18 mouse cellular contexts compared by ENCODE assay signal in the genomic region with DNA sequence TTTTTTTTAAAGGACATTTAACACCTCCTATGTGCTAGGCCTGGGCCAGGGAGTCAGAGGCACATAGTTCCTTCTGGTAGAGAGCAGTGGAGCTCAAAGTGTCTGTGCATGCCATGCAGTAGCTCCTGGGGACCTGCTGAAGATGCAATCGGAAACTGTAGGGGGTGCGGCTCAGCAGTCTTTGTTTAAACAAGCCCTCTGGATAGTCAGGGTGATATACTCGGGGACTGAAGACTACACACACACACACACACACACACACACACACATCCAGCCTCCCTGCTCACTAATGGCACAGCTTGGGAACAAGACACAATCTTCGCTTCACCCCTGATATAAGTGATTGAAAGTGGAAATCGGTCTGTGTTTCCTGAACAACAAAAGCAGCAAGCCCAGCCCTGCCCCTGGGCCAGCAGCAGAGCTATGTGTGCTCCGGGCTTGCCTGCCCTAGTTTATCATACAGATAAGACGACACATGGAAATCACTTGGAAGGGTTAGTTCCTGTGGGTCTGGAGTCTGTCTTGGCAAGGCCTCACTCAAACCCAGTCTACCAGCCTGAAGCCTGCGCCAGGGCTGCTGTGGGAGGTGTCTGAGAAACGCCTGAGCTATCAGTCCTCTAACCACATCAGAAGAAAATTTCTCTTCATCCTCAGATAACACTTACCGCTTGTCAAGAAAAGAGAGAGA. TPM values are rescaled to one million over a fixed set of nuclear protein-coding genes. Genes with fewer than 3 reads are reported as not detected.
A peak's percentile ranks its signal among the peaks of the same experiment; 100 is the strongest.
DNase-seq lines count a peak whose midpoint lies in the region; ATAC-seq and TF ChIP-seq lines count a peak whose summit lies in the region.
"Had no signal": no experiment of that assay in that cellular context is flagged by ENCODE, and none has a peak within 500 bp of the region (broad histone marks: within the 10 kb centered on the region; RNA-seq: fewer than 3 reads in every experiment).

No protein-coding gene starts in this region.

- DNase-seq in kidney, postnatal 0 days (ENCODE audit: low spot score): peak; percentile 37
- DNase-seq in kidney, postnatal 4 days: no peak
- no peak for DNase-seq in embryonic facial prominence, embryonic 10.5 days (ENCODE audit: low spot score)
- DNase-seq in embryonic facial prominence, embryonic 14.5 days (ENCODE audit: low spot score): peak; percentile 23
- peak; percentile 30 for DNase-seq in heart, postnatal 4 days
- no peak for DNase-seq in spleen, postnatal 14 days (ENCODE audit: low spot score in 2 of 2)
- DNase-seq in thymus, adult 18-20 months: no peak
- no peak for DNase-seq in right cerebral cortex, postnatal 14 days
- DNase-seq: adrenal gland, adult 2 months; cerebellum, postnatal 14 days; liver, embryonic 13.5 days; retina, postnatal 1 day; thymus, adult 2 months had no signal

- ATAC-seq in kidney, postnatal 0 days (replicated peaks; ENCODE audit: low FRiP score, low read depth): no peak
- ATAC-seq in embryonic facial prominence, embryonic 14.5 days (ENCODE audit: low read depth): no peak
- ATAC-seq: inflammation-experienced regulatory T-cells, adult 6 months; Patski had no signal

- no peak overlapping the region for H3K9ac ChIP-seq in kidney, postnatal 0 days (ENCODE audit: low read depth, low read length)
- H3K9ac ChIP-seq in embryonic facial prominence, embryonic 14.5 days (ENCODE audit: low read depth, low read length): no peak overlapping the region
- H3K9ac ChIP-seq: liver, embryonic 13.5 days; midbrain, embryonic 12.5 days had no signal

- H3K4me2 ChIP-seq in kidney, postnatal 0 days (ENCODE audit: low read length): no peak overlapping the region
- H3K4me2 ChIP-seq in embryonic facial prominence, embryonic 14.5 days (ENCODE audit: low read depth, low read length): no peak overlapping the region
- H3K4me2 ChIP-seq: liver, embryonic 13.5 days; midbrain, embryonic 12.5 days had no signal

- H3K27me3 ChIP-seq in kidney, postnatal 0 days (ENCODE audit: insufficient read depth, low read length): no peaks in the 10 kb centered on the region
- H3K27me3 ChIP-seq in embryonic facial prominence, embryonic 10.5 days (replicated peaks; ENCODE audit: low read depth, poor library complexity, severe bottlenecking): no peaks in the 10 kb centered on the region
- H3K27me3 ChIP-seq in embryonic facial prominence, embryonic 14.5 days (replicated peaks; ENCODE audit: control insufficient read depth, insufficient read depth, low read length): no peaks in the 10 kb centered on the region
- H3K27me3 ChIP-seq: CH12.LX; liver, embryonic 13.5 days; midbrain, embryonic 12.5 days; Patski had no signal

- H3K4me1 ChIP-seq in kidney, postnatal 0 days (replicated peaks; ENCODE audit: insufficient read depth, low read length): no peaks in the 10 kb centered on the region
- H3K4me1 ChIP-seq in embryonic facial prominence, embryonic 10.5 days: peaks cover 22% of the 10 kb centered on the region
- no peaks in the 10 kb centered on the region for H3K4me1 ChIP-seq in embryonic facial prominence, embryonic 14.5 days (ENCODE audit: control insufficient read depth, insufficient read depth, low read length)
- H3K4me1 ChIP-seq: liver, embryonic 13.5 days; midbrain, embryonic 12.5 days had no signal

- H3K36me3 ChIP-seq in kidney, postnatal 0 days (ENCODE audit: insufficient read depth, low read length): no peaks in the 10 kb centered on the region
- H3K36me3 ChIP-seq in embryonic facial prominence, embryonic 10.5 days (replicated peaks): no peaks in the 10 kb centered on the region
- H3K36me3 ChIP-seq in embryonic facial prominence, embryonic 14.5 days (ENCODE audit: control insufficient read depth, insufficient read depth, low read length): no peaks in the 10 kb centered on the region
- H3K36me3 ChIP-seq: liver, embryonic 13.5 days; midbrain, embryonic 12.5 days had no signal

- H3K9me3 ChIP-seq in kidney, postnatal 0 days (replicated peaks; ENCODE audit: low read length): no peaks in the 10 kb centered on the region
- H3K9me3 ChIP-seq in embryonic facial prominence, embryonic 10.5 days: no peaks in the 10 kb centered on the region
- H3K9me3 ChIP-seq in embryonic facial prominence, embryonic 14.5 days (ENCODE audit: control insufficient read depth, low read length): no peaks in the 10 kb centered on the region
- H3K9me3 ChIP-seq: liver, embryonic 13.5 days; midbrain, embryonic 12.5 days had no signal

- no peak overlapping the region for H3K4me3 ChIP-seq in kidney, postnatal 0 days (replicated peaks; ENCODE audit: low read depth, low read length)
- no peak overlapping the region for H3K4me3 ChIP-seq in embryonic facial prominence, embryonic 10.5 days
- H3K4me3 ChIP-seq in embryonic facial prominence, embryonic 14.5 days (ENCODE audit: low read depth, low read length): no peak overlapping the region
- H3K4me3 ChIP-seq: liver, embryonic 13.5 days; midbrain, embryonic 12.5 days had no signal

- TF ChIP-seq CTCF in kidney, postnatal 0 days (IDR thresholded peaks at IDR 0.05; ENCODE audit: low read depth): peak; percentile 12; the same call in 1 of the 2 replicates

- no peak overlapping the region for H3K27ac ChIP-seq in kidney, postnatal 0 days
- peak overlapping the region; percentile 64 for H3K27ac ChIP-seq in embryonic facial prominence, embryonic 10.5 days (replicated peaks)
- no peak overlapping the region for H3K27ac ChIP-seq in embryonic facial prominence, embryonic 14.5 days (replicated peaks; ENCODE audit: low read depth, low read length)
- H3K27ac ChIP-seq: liver, embryonic 13.5 days; midbrain, embryonic 12.5 days had no signal

- WGBS in kidney, postnatal 0 days: 44% methylated on average over 10 of the region's 10 CpGs
- 56% methylated on average over 10 of the region's 10 CpGs for WGBS in embryonic facial prominence, embryonic 10.5 days
- 36% methylated on average over 10 of the region's 10 CpGs for WGBS in embryonic facial prominence, embryonic 14.5 days

RNA-seq across cellular contexts. Expression of gene Uchl1, which starts 27.6 kb away (rescaled TPM):
- polyA plus RNA-seq in kidney, postnatal 0 days (2015; fragmentation: Nextera tagmentation; extraction: Ambion mirVana): 51.3 and 63.3 TPM in 2 replicates
- polyA plus RNA-seq in embryonic facial prominence, embryonic 10.5 days (2016; fragmentation: Nextera tagmentation; extraction: Ambion mirVana): 128 and 137 TPM in 2 replicates
- 142 TPM in 2 replicates for polyA plus RNA-seq in embryonic facial prominence, embryonic 14.5 days (2014; fragmentation: Nextera tagmentation; extraction: Ambion mirVana)
- total RNA-seq in heart, postnatal 4 days (2021): 10 to 100 TPM; 28.4 to 32.1 TPM
- total RNA-seq: CH12.LX had no signal

RNA-seq across cellular contexts. Expression of gene Limch1, which starts 42.2 kb away (rescaled TPM):
- 32.8 and 34.1 TPM in 2 replicates for polyA plus RNA-seq in kidney, postnatal 0 days (2015; fragmentation: Nextera tagmentation; extraction: Ambion mirVana)
- 47.1 and 50.8 TPM in 2 replicates for polyA plus RNA-seq in embryonic facial prominence, embryonic 10.5 days (2016; fragmentation: Nextera tagmentation; extraction: Ambion mirVana)
- 70.5 and 71.1 TPM in 2 replicates for polyA plus RNA-seq in embryonic facial prominence, embryonic 14.5 days (2014; fragmentation: Nextera tagmentation; extraction: Ambion mirVana)
- 100 to 1,000 TPM; 102 TPM for total RNA-seq in heart, postnatal 4 days (2021)
- total RNA-seq: granulocyte monocyte progenitor cell, adult 5-6 weeks had no signal

Comparison
In these comparisons a context has a peak if more than half of its experiments do, and no peak if none do; other contexts are left out.
1. DNase-seq: peak in kidney, postnatal 0 days (single experiment), embryonic facial prominence, embryonic 14.5 days (single experiment) and heart, postnatal 4 days (single experiment); none in kidney, postnatal 4 days (0 of 2), embryonic facial prominence, embryonic 10.5 days (single experiment), spleen, postnatal 14 days (0 of 2), thymus, adult 18-20 months (0 of 2) and right cerebral cortex, postnatal 14 days (single experiment).